Mouse (Mus musculus): ENCODE measurements around the gene Plekhs1. TPM values are rescaled to one million over a fixed set of nuclear protein-coding genes. Genes with fewer than 3 reads are reported as not detected.
A peak's percentile ranks its signal among the peaks of the same experiment; 100 is the strongest.

The Plekhs1 gene
- polyA plus RNA-seq, 1 experiment from 2014 or later: not detected

DNA sequence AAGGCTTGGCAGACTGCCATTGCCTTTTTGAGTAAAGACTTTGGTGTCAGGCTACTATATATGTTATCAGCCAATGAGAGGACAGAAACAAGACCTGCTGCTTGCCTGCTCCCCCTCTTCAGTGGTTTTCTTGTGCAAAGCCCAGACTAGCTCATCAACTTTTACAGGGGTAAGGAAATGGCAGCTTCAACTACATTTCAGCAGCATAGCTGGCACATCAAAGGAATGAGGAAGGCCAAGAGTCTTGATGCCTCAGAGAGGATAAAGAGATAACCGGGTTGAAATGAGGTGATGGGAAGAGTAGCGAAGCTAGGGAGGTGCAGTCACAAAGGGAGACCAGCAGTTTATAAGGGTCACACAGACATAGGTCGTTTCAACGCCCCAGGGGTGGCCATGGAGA, 3.9 kb upstream of the Plekhs1 start:
- ATAC-seq (ENCODE audit: insufficient number of reproducible peaks, low FRiP score): no peak
- H3K27ac ChIP-seq (ENCODE audit: poor library complexity, severe bottlenecking): no peak overlapping the region
- H3K9ac ChIP-seq: no peak overlapping the region
- no peak overlapping the region for H3K4me2 ChIP-seq
- 0 out of 2 replicates have a peak, but pooled peaks cover 8% of the 10 kb centered on the region for H3K4me1 ChIP-seq (replicated peaks)
- 0 out of 2 replicates have a peak, but pooled peaks cover 5% of the 10 kb centered on the region for H3K27me3 ChIP-seq (replicated peaks)
- WGBS: 72% methylated on average over 4 of the region's 4 CpGs
- H3K9me3 ChIP-seq (replicated peaks): no peaks in the 10 kb centered on the region
- H3K4me3 ChIP-seq: no peak overlapping the region
- H3K36me3 ChIP-seq: no peaks in the 10 kb centered on the region

GRCm38 (mm10) chr19:56459154-56460050, 2.0 kb upstream of the Plekhs1 start:
- ATAC-seq (ENCODE audit: insufficient number of reproducible peaks, low FRiP score): no peak
- WGBS: 78% methylated on average over 10 of the region's 10 CpGs
- no peak overlapping the region for H3K4me2 ChIP-seq
- H3K9ac ChIP-seq: no peak overlapping the region
- H3K4me3 ChIP-seq: no peak overlapping the region
- 0 out of 2 replicates have a peak, but pooled peaks cover 8% of the 10 kb centered on the region for H3K4me1 ChIP-seq (replicated peaks)
- H3K9me3 ChIP-seq (replicated peaks): no peaks in the 10 kb centered on the region
- H3K36me3 ChIP-seq: no peaks in the 10 kb centered on the region
- 0 out of 2 replicates have a peak, but pooled peaks cover 5% of the 10 kb centered on the region for H3K27me3 ChIP-seq (replicated peaks)
- H3K27ac ChIP-seq (ENCODE audit: poor library complexity, severe bottlenecking): no peak overlapping the region

DNA sequence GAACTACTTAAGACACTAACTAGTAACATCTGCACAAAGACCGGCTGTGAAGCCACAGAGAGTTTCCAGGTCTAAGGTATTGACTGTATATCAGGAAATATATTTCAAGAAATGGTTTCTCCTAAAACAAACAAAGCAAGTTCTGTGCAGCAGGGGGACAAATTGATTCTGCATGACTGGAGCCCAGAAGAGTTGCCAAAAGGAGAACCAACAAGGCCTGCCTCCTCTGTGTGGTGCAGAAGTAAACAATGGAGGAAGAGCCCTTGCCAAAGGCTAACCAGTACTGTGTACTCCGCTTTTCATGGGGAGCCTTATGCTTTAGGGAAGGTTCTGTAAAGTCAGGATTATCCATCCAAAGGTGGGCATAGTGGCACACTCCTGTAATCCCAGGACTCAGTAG, 1.2 kb upstream of the Plekhs1 start:
- no peak for ATAC-seq (ENCODE audit: insufficient number of reproducible peaks, low FRiP score)
- Histone ChIP-seq H3K9ac (no peak overlapping the region), H3K27ac (ENCODE audit: poor library complexity, severe bottlenecking) (no peak overlapping the region), H3K27me3 (replicated peaks) (0 out of 2 replicates have a peak, but pooled peaks cover 5% of the 10 kb centered on the region), H3K4me1 (replicated peaks) (0 out of 2 replicates have a peak, but pooled peaks cover 8% of the 10 kb centered on the region), H3K4me2 (no peak overlapping the region), H3K4me3 (no peak overlapping the region), H3K36me3 (no peaks in the 10 kb centered on the region), H3K9me3 (replicated peaks) (no peaks in the 10 kb centered on the region)
- 77% methylated on average over 2 of the region's 2 CpGs for WGBS

DNA sequence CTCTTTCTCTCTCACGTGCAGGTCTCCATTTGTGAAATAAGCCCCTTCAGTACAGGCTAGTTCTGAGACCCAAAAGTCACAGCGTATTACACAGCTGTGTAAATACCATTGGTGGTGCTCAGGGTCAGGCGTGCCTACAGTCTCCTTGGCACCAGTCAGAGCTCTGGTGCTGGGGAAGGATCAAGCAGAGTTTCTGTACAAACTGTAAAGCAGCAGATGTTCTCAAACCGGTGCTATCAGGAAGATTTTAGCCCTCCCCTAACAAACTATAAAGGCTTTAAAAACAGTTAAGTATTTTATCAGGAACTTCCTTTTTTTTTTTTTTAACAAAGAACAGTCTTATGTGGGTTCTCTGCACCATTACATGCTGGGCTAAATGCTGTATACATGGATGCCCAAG, 1.3 kb downstream of the Plekhs1 start:
- H3K9me3 ChIP-seq (replicated peaks): no peaks in the 10 kb centered on the region

GRCm38 (mm10) chr19:56466486-56466885, 5.0 kb downstream of the Plekhs1 start:
- H3K4me2 ChIP-seq: no peak overlapping the region
- H3K4me1 ChIP-seq (replicated peaks): no peaks in the 10 kb centered on the region
- no peaks in the 10 kb centered on the region for H3K27me3 ChIP-seq (replicated peaks)
- H3K36me3 ChIP-seq: no peaks in the 10 kb centered on the region
- no peak overlapping the region for H3K27ac ChIP-seq (ENCODE audit: poor library complexity, severe bottlenecking)
- no peak overlapping the region for H3K9ac ChIP-seq
- no peak overlapping the region for H3K4me3 ChIP-seq
- H3K9me3 ChIP-seq (replicated peaks): no peaks in the 10 kb centered on the region
- WGBS: 82% methylated on average over 8 of the region's 8 CpGs
- no peak for ATAC-seq (ENCODE audit: insufficient number of reproducible peaks, low FRiP score)

More for the DNA sequence above, 1.3 kb downstream of the Plekhs1 start:
- Histone ChIP-seq H3K27me3 (replicated peaks) (no peaks in the 10 kb centered on the region), H3K4me1 (replicated peaks) (no peaks in the 10 kb centered on the region), H3K9ac (no peak overlapping the region), H3K27ac (ENCODE audit: poor library complexity, severe bottlenecking) (no peak overlapping the region), H3K4me2 (no peak overlapping the region), H3K36me3 (no peaks in the 10 kb centered on the region), H3K4me3 (no peak overlapping the region)
- no peak for ATAC-seq (ENCODE audit: insufficient number of reproducible peaks, low FRiP score)
- 73% methylated on average over 4 of the region's 4 CpGs for WGBS

DNA sequence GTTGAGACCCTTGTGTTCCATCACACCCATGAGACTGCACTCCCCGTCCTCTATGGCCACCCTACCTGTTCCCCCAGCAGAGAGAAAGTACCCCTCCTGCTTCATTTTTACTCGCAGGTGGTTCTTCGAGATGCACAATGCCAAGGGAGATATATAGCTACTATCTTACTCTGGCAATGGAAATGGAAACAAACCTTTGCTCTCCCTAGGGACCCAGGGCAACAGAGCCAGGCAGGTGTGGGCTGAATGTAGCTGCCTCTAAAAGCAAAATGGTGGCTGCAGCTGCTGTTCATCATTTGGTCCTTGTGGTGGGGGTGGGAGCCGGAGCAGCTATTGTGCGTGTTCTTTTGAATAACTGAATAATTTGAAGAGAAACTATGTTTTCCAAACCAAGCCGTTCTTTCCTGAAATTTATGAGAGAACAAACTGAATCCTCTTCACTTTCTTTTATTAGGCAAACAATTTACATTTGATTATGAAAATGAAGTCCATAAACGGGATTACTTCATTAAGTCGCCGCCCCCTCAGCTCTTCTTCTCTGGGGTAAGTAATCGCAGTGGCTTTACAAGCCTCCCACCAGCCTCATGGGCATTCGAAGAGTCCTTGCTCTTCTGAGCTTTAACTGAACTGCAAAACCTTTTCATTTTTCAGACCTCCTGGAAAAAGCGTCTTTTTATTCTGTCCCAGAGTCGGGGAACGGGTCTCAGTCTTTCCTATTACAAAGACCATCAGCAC, 9.0 kb downstream of the Plekhs1 start:
- no peak overlapping the region for H3K27ac ChIP-seq (ENCODE audit: poor library complexity, severe bottlenecking)
- no peak for ATAC-seq (ENCODE audit: insufficient number of reproducible peaks, low FRiP score)
- no peaks in the 10 kb centered on the region for H3K9me3 ChIP-seq (replicated peaks)
- 0 out of 2 replicates have a peak, but pooled peaks cover 4% of the 10 kb centered on the region for H3K27me3 ChIP-seq (replicated peaks)
- H3K4me3 ChIP-seq: no peak overlapping the region
- WGBS: 77% methylated on average over 14 of the region's 14 CpGs
- no peak overlapping the region for H3K9ac ChIP-seq
- no peaks in the 10 kb centered on the region for H3K36me3 ChIP-seq
- no peak overlapping the region for H3K4me2 ChIP-seq
- peaks cover 9% of the 10 kb centered on the region; the same call in 1 of the 2 replicates for H3K4me1 ChIP-seq (replicated peaks)

DNA sequence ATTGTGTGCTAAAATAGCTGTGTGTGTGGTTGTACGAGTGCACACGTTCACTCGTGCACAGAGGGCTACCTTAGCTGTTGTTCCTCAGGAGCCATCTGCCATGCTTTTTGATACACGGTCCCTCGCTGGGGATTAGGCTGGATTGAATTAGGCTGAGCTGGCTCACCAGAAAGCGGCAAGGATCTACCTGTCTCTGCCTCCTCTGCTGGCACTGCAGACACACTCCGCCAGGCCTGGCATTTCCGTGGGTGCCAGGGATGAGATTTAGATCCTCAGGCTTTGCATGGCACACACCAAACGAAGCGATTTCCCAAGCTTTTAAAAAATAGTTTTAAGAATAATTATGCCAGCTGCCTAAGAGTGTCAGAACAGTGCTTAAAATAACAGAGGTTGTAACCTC, 10.5 kb downstream of the Plekhs1 start:
- ATAC-seq (ENCODE audit: insufficient number of reproducible peaks, low FRiP score): no peak
- Histone ChIP-seq H3K9ac (no peak overlapping the region), H3K4me1 (replicated peaks) (peaks cover 9% of the 10 kb centered on the region; the same call in 1 of the 2 replicates), H3K27ac (ENCODE audit: poor library complexity, severe bottlenecking) (no peak overlapping the region), H3K36me3 (no peaks in the 10 kb centered on the region), H3K4me2 (no peak overlapping the region), H3K27me3 (replicated peaks) (0 out of 2 replicates have a peak, but pooled peaks cover 4% of the 10 kb centered on the region), H3K9me3 (replicated peaks) (no peaks in the 10 kb centered on the region), H3K4me3 (no peak overlapping the region)
- 83% methylated on average over 10 of the region's 10 CpGs for WGBS

DNA sequence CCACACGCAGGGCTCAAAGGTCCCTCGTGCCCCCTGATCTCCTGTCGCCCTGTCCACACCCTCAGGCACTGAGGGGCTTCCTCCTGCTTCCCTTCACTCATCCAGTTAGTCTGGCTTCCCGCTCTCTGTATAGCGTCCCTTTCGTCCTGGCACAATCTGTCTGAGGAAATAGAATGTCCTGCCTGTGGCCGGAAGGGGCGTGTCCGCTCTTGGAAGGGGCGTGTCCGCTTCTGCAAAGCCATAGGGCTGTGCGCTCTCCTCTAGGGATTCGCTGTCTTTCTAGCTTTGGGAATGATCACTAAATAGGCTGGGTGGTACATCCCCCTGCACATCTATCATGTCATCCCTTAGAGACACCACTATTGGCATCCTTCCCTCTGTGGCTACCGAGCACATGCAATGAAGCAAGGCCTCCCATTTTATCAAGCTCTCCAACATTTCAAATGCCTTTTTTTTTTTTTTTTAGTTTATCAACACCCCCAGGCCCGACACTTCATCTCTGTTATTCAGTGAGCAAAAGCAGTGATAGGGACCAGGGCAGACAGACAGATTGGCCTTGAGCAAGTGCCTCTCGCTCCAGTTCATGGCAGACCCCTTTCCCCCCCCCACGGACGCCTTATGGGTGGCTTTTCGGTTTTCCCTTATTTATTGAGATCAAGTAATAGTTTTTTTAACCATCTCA, 13.6 kb downstream of the Plekhs1 start:
- no peaks in the 10 kb centered on the region for H3K9me3 ChIP-seq (replicated peaks)
- H3K4me3 ChIP-seq: peak overlapping the region; percentile 33
- no peak overlapping the region for H3K9ac ChIP-seq
- H3K27ac ChIP-seq (ENCODE audit: poor library complexity, severe bottlenecking): no peak overlapping the region
- no peaks in the 10 kb centered on the region for H3K36me3 ChIP-seq
- H3K4me1 ChIP-seq (replicated peaks): peaks cover 9% of the 10 kb centered on the region; the same call in 1 of the 2 replicates
- 0 out of 2 replicates have a peak, but pooled peaks cover 4% of the 10 kb centered on the region for H3K27me3 ChIP-seq (replicated peaks)
- peak; percentile 66; the same call in 1 of the 2 replicates for ATAC-seq (ENCODE audit: insufficient number of reproducible peaks, low FRiP score)
- peak overlapping the region; percentile 63 for H3K4me2 ChIP-seq
- 44% methylated on average over 19 of the region's 19 CpGs for WGBS

DNA sequence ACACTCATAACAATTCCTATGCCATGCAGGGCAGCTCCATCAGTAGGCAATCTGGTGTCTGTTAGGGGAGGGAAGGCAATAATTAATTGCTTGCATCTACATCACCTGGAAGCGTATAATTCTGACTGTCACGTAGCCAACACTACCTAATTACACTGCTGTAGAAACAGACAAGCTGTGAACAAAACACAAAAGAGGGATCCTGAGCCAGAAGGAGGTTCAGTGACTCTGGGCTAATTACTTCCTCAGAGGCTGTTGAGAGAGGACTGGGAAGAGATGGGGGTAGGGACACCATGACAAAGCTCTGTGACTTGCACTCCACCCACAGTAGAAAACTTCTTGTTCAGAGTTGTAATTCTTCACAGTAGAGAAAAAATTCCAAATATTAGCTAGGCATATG, 15.1 kb downstream of the Plekhs1 start:
- Histone ChIP-seq H3K9me3 (replicated peaks) (no peaks in the 10 kb centered on the region), H3K4me3 (no peak overlapping the region), H3K4me1 (replicated peaks) (peaks cover 9% of the 10 kb centered on the region; the same call in 1 of the 2 replicates), H3K9ac (no peak overlapping the region), H3K27ac (ENCODE audit: poor library complexity, severe bottlenecking) (no peak overlapping the region), H3K36me3 (no peaks in the 10 kb centered on the region), H3K4me2 (no peak overlapping the region), H3K27me3 (replicated peaks) (0 out of 2 replicates have a peak, but pooled peaks cover 4% of the 10 kb centered on the region)
- no peak for ATAC-seq (ENCODE audit: insufficient number of reproducible peaks, low FRiP score)
- WGBS: 73% methylated on average over 2 of the region's 2 CpGs

DNA sequence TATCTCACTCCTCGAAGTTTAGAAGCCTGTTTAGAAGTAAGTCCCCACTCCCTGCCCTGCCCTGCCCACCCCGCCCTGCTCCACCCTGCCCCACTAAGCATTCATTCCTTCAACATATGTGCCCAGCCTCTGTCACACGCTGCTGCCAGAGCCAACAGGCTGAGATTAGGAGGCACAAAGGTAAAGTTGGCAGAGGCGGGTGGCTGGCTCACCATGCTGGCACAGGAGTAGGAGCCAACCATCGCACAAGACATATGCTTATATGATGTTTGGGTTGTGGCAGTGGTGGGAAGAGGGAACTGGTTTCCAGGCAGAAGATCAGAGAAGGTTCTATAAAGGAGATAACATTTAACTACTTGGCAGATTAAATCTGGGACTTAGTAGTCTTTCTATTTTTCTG, 15.8 kb downstream of the Plekhs1 start:
- Histone ChIP-seq H3K27me3 (replicated peaks) (no peaks in the 10 kb centered on the region), H3K4me2 (no peak overlapping the region), H3K9me3 (replicated peaks) (no peaks in the 10 kb centered on the region), H3K4me3 (no peak overlapping the region), H3K36me3 (no peaks in the 10 kb centered on the region), H3K27ac (ENCODE audit: poor library complexity, severe bottlenecking) (no peak overlapping the region), H3K9ac (no peak overlapping the region), H3K4me1 (replicated peaks) (peaks cover 9% of the 10 kb centered on the region; the same call in 1 of the 2 replicates)
- WGBS: 80% methylated on average over 5 of the region's 5 CpGs
- ATAC-seq (ENCODE audit: insufficient number of reproducible peaks, low FRiP score): no peak
